33 mouse cellular contexts compared by ENCODE assay signal in the genomic region with DNA sequence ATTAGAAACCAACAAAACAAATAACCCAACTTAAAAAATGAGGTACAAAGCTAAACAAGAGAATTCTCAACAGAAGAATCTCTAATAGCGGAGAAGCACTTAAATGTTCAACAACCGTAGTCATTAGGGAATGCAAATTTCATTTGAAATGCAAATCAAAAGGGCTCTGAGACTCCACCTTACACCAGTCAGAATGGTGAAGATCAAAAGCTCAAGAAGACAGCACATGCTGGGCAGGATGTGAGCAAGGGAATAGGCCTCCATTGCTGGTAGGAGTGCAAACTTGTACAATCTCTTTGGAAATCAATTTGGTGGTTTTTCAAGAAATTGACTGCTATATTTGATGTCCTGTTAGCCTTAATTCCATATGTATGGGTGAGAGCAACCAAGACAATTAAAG.
"Had no signal": no experiment of that assay in that cellular context is flagged by ENCODE, and none has a peak within 500 bp of the region (broad histone marks: within the 10 kb centered on the region; RNA-seq: fewer than 3 reads in every experiment).

No protein-coding gene starts in this region.

- H3K9me3 ChIP-seq: limb, embryonic 10.5 days; limb, embryonic 12.5 days; limb, embryonic 13.5 days; limb, embryonic 15.5 days; liver, embryonic 12.5 days; liver, embryonic 13.5 days; liver, embryonic 15.5 days; lung, embryonic 15.5 days; midbrain, embryonic 10.5 days; midbrain, embryonic 12.5 days; midbrain, embryonic 13.5 days; midbrain, embryonic 15.5 days; neural tube, embryonic 12.5 days; neural tube, embryonic 13.5 days had no signal

- H3K4me1 ChIP-seq: limb, embryonic 10.5 days; limb, embryonic 12.5 days; limb, embryonic 13.5 days; limb, embryonic 15.5 days; liver, embryonic 12.5 days; liver, embryonic 13.5 days; liver, embryonic 15.5 days; lung, embryonic 15.5 days; megakaryocyte, embryonic 14.5 days; midbrain, embryonic 10.5 days; midbrain, embryonic 12.5 days; midbrain, embryonic 13.5 days; midbrain, embryonic 15.5 days; neural tube, embryonic 12.5 days; neural tube, embryonic 13.5 days had no signal

- H3K27me3 ChIP-seq: limb, embryonic 12.5 days; limb, embryonic 13.5 days; limb, embryonic 15.5 days; liver, embryonic 12.5 days; liver, embryonic 13.5 days; liver, embryonic 15.5 days; lung, embryonic 15.5 days; megakaryocyte, embryonic 14.5 days; midbrain, embryonic 12.5 days; midbrain, embryonic 13.5 days; midbrain, embryonic 15.5 days; neural tube, embryonic 12.5 days; neural tube, embryonic 13.5 days had no signal

- H3K9ac ChIP-seq: limb, embryonic 12.5 days; limb, embryonic 13.5 days; limb, embryonic 15.5 days; liver, embryonic 12.5 days; liver, embryonic 13.5 days; liver, embryonic 14.5 days; liver, embryonic 15.5 days; liver, postnatal 0 days; lung, embryonic 14.5 days; lung, embryonic 15.5 days; midbrain, embryonic 12.5 days; midbrain, embryonic 13.5 days; midbrain, embryonic 15.5 days; neural tube, embryonic 12.5 days; neural tube, embryonic 13.5 days had no signal

- H3K36me3 ChIP-seq: limb, embryonic 10.5 days; limb, embryonic 12.5 days; limb, embryonic 13.5 days; limb, embryonic 15.5 days; liver, embryonic 12.5 days; liver, embryonic 13.5 days; liver, embryonic 15.5 days; lung, embryonic 15.5 days; midbrain, embryonic 10.5 days; midbrain, embryonic 12.5 days; midbrain, embryonic 13.5 days; midbrain, embryonic 15.5 days; neural tube, embryonic 12.5 days; neural tube, embryonic 13.5 days had no signal

- DNase-seq: left cerebral cortex, postnatal 4 days; liver; liver, embryonic 13.5 days; liver, postnatal 0 days; lung, adult 18-20 months; lung, adult 2 months; lung, embryonic 14.5 days; lung, postnatal 10 days; lung, postnatal 14 days; lung, postnatal 36 days; lung, postnatal 4 days; midbrain, embryonic 14.5 days had no signal

- H3K4me2 ChIP-seq: limb, embryonic 12.5 days; limb, embryonic 13.5 days; limb, embryonic 15.5 days; liver, embryonic 11.5 days; liver, embryonic 12.5 days; liver, embryonic 13.5 days; liver, embryonic 15.5 days; lung, embryonic 14.5 days; lung, embryonic 15.5 days; midbrain, embryonic 11.5 days; midbrain, embryonic 12.5 days; midbrain, embryonic 13.5 days; midbrain, embryonic 15.5 days; neural tube, embryonic 12.5 days; neural tube, embryonic 13.5 days had no signal

- H3K27ac ChIP-seq: limb, embryonic 10.5 days; limb, embryonic 12.5 days; limb, embryonic 13.5 days; limb, embryonic 15.5 days; liver, embryonic 12.5 days; liver, embryonic 13.5 days; liver, embryonic 14.5 days; liver, embryonic 15.5 days; lung, embryonic 15.5 days; macrophage; midbrain, embryonic 10.5 days; midbrain, embryonic 12.5 days; midbrain, embryonic 13.5 days; midbrain, embryonic 15.5 days; neural tube, embryonic 12.5 days; neural tube, embryonic 13.5 days had no signal

- H3K4me3 ChIP-seq: limb, embryonic 10.5 days; limb, embryonic 12.5 days; limb, embryonic 13.5 days; limb, embryonic 15.5 days; liver, embryonic 12.5 days; liver, embryonic 13.5 days; liver, embryonic 15.5 days; lung, embryonic 15.5 days; megakaryocyte, embryonic 14.5 days; midbrain, embryonic 10.5 days; midbrain, embryonic 12.5 days; midbrain, embryonic 13.5 days; midbrain, embryonic 15.5 days; myocyte; neural tube, embryonic 12.5 days; neural tube, embryonic 13.5 days had no signal

- ATAC-seq: liver, embryonic 12.5 days; liver, postnatal 0 days; lung, postnatal 0 days; midbrain, embryonic 13.5 days; midbrain, embryonic 15.5 days; midbrain, embryonic 16.5 days had no signal
